Mouse (Mus musculus): ENCODE measurements around the gene Psmb7. TPM values are rescaled to one million over a fixed set of nuclear protein-coding genes. Genes with fewer than 3 reads are reported as not detected.

Gene Psmb7
- total RNA-seq, 2 experiments from 2014 or later = 250 to 253 TPM

- intact Hi-C loops (cut with DNase I) = no loop called here
- no peak for DNase-seq (ENCODE audit: low spot score)
Measured at GRCm38 (mm10) chr2:38607716-38608115, 36.2 kb downstream of the Psmb7 start.

- no peak for DNase-seq (ENCODE audit: low spot score)
- intact Hi-C loops (cut with DNase I) = no loop called here
Measured at GRCm38 (mm10) chr2:38600842-38601241, 43.0 kb downstream of the Psmb7 start.

GRCm38 (mm10) chr2:38598395-38598794 is 45.5 kb downstream of the Psmb7 start:
- intact Hi-C loops (cut with DNase I) = no loop called here
- DNase-seq (ENCODE audit: low spot score) = no peak

- DNase-seq (ENCODE audit: low spot score) = no peak
- intact Hi-C loops (cut with DNase I) = no loop called here
Measured at GRCm38 (mm10) chr2:38597896-38598295, 46.0 kb downstream of the Psmb7 start.

GRCm38 (mm10) chr2:38594874-38595273 is 49.0 kb downstream of the Psmb7 start:
- no peak for DNase-seq (ENCODE audit: low spot score)
- intact Hi-C loops (cut with DNase I) = no loop called here

GRCm38 (mm10) chr2:38591751-38592459 is 52.0 kb downstream of the Psmb7 start:
- no peak for DNase-seq (ENCODE audit: low spot score)
- intact Hi-C loops (cut with DNase I) = loop anchor here (1.0 kb wide), 1 partner anchor 162 kb away; no protein-coding TSS in a partner anchor

GRCm38 (mm10) chr2:38586733-38587132 is 57.2 kb downstream of the Psmb7 start:
- intact Hi-C loops (cut with DNase I) = no loop called here
- DNase-seq (ENCODE audit: low spot score) = no peak

- DNase-seq (ENCODE audit: low spot score) = no peak
- intact Hi-C loops (cut with DNase I) = no loop called here
Measured at GRCm38 (mm10) chr2:38585379-38585736, 58.5 kb downstream of the Psmb7 start.

GRCm38 (mm10) chr2:38584514-38585378 is 59.1 kb downstream of the Psmb7 start:
- DNase-seq (ENCODE audit: low spot score) = no peak
- intact Hi-C loops (cut with DNase I) = no loop called here

- intact Hi-C loops (cut with DNase I) = no loop called here
- no peak for DNase-seq (ENCODE audit: low spot score)
Measured at GRCm38 (mm10) chr2:38583982-38584381, 59.9 kb downstream of the Psmb7 start.

GRCm38 (mm10) chr2:38579528-38579927 is 64.4 kb downstream of the Psmb7 start:
- no peak for DNase-seq (ENCODE audit: low spot score)
- intact Hi-C loops (cut with DNase I) = no loop called here

- intact Hi-C loops (cut with DNase I) = no loop called here
- DNase-seq (ENCODE audit: low spot score) = no peak
Measured at GRCm38 (mm10) chr2:38578602-38579521, 65.0 kb downstream of the Psmb7 start.

- no peak for DNase-seq (ENCODE audit: low spot score)
- intact Hi-C loops (cut with DNase I) = no loop called here
Measured at GRCm38 (mm10) chr2:38574697-38575096, 69.2 kb downstream of the Psmb7 start.

GRCm38 (mm10) chr2:38571971-38572601 is 71.8 kb downstream of the Psmb7 start:
- no peak for DNase-seq (ENCODE audit: low spot score)

GRCm38 (mm10) chr2:38562596-38562995 is 81.3 kb downstream of the Psmb7 start:
- intact Hi-C loops (cut with DNase I) = no loop called here

More at GRCm38 (mm10) chr2:38571971-38572601, 71.8 kb downstream of the Psmb7 start:
- intact Hi-C loops (cut with DNase I) = no loop called here

GRCm38 (mm10) chr2:38560296-38561227 is 83.3 kb downstream of the Psmb7 start:
- DNase-seq (ENCODE audit: low spot score) = no peak
- intact Hi-C loops (cut with DNase I) = no loop called here

More at GRCm38 (mm10) chr2:38562596-38562995, 81.3 kb downstream of the Psmb7 start:
- no peak for DNase-seq (ENCODE audit: low spot score)

- intact Hi-C loops (cut with DNase I) = no loop called here
Measured at GRCm38 (mm10) chr2:38556721-38557120, 87.2 kb downstream of the Psmb7 start.

GRCm38 (mm10) chr2:38555659-38556058 is 88.2 kb downstream of the Psmb7 start:
- no peak for DNase-seq (ENCODE audit: low spot score)
- intact Hi-C loops (cut with DNase I) = no loop called here

More at GRCm38 (mm10) chr2:38556721-38557120, 87.2 kb downstream of the Psmb7 start:
- DNase-seq (ENCODE audit: low spot score) = no peak

All from heart, postnatal 25 days (tissue).